Mouse (Mus musculus) thymus, adult 2 months (tissue): ENCODE data around the gene Smarca2. TPM values are rescaled to one million over a fixed set of nuclear protein-coding genes. Genes with fewer than 3 reads are reported as not detected.
A peak's percentile ranks its signal among the peaks of the same experiment; 100 is the strongest.
"Not testable (repeated sequence)": the region's sequence is repeated elsewhere in the genome, so short reads cannot be mapped to it uniquely, and the experiment has no call there.

Experiments
- DNase-seq: peaks from one replicate; pipeline ENCODE4 v3.0.0; 2021
- H3K27ac ChIP-seq: fragments of 200-500 bp; 2 replicates; pipeline ENCODE4 v1.5.1; 2012; ENCODE audit warnings: low read length, control low read depth; ENCODE audit not compliant: control insufficient read depth, insufficient read depth
- H3K27me3 ChIP-seq: fragments of 200-500 bp; 2 replicates; pipeline ENCODE4 v1.6.1; 2012; ENCODE audit warnings: mild to moderate bottlenecking, low read length, moderate library complexity, mixed read lengths; ENCODE audit not compliant: control insufficient read depth, insufficient read depth
- H3K36me3 ChIP-seq: fragments of 200-500 bp; 2 replicates; pipeline ENCODE4 v1.6.1; 2012; ENCODE audit warnings: mild to moderate bottlenecking, low read length, moderate library complexity; ENCODE audit not compliant: control insufficient read depth, insufficient read depth
- H3K4me1 ChIP-seq: fragments of 200-500 bp; replicated peaks from 2 replicates; pipeline ENCODE4 v1.6.1; 2012; ENCODE audit warnings: low read length; ENCODE audit not compliant: control insufficient read depth, insufficient read depth
- H3K4me3 ChIP-seq: fragments of 200-500 bp; 2 replicates; pipeline ENCODE4 v1.5.1; 2012; ENCODE audit warnings: mild to moderate bottlenecking, low read length, control low read depth, moderate library complexity; ENCODE audit not compliant: control insufficient read depth, insufficient read depth
- CTCF ChIP-seq: fragments of 200-500 bp; IDR thresholded peaks from 2 replicates; pipeline ENCODE4 v1.5.1; 2012; ENCODE audit warnings: mild to moderate bottlenecking, control low read depth, low read length, moderate library complexity, borderline replicate concordance; ENCODE audit not compliant: control insufficient read depth, poor library complexity, insufficient read depth; ENCODE audit errors: extremely low read depth
- POLR2A ChIP-seq: fragments of 200-500 bp; IDR thresholded peaks from 2 replicates; pipeline ENCODE4 v1.6.1; 2012; ENCODE audit warnings: mild to moderate bottlenecking, low read length, control low read depth, moderate library complexity; ENCODE audit not compliant: control insufficient read depth, poor library complexity, insufficient read depth; ENCODE audit errors: extremely low read depth
- WGBS: fragments of 180-500 bp; shearing (Covaris S2); methylation state at CpG from one replicate; pipeline ENCODE4 v1.1.7; 2018; 5-methylcytosine and 5-hydroxymethylcytosine counted together
- polyA plus RNA-seq: library from polyadenylated mRNA; depleted of rRNA; stranded (reverse); fragments of >200 nt; gene quantifications from 2 replicates; pipeline ENCODE4 v1.2.3, GENCODE M21; 2012

Smarca2 gene
- polyA plus RNA-seq, 1 experiment: 38.9 TPM

DNA sequence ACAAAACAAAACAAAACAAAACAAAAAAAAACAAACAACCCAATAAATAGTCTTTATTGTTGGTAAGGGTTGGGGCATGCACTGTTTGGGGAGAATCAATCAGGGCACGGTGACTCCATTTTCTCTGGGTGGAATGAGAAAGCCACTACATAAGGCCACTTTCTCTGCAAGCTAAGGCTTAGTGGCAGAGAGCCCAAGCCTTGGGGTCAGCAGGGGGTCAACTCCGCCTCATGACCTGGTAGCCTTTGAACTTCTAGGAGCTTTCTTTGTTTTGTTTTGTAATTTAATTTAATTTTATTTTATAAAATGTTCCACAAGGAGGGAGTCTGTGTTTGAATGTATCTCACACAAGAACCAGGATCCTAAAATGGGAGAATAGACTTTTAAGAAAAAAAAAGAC lies 128.2 kb downstream of the Smarca2 start:
- TF ChIP-seq CTCF (no peak), POLR2A (no peak)
- peaks cover 3% of the 10 kb centered on the region for H3K4me1 ChIP-seq
- H3K27ac ChIP-seq: no peak overlapping the region
- H3K4me3 ChIP-seq: no peak overlapping the region
- H3K27me3 ChIP-seq: no peaks in the 10 kb centered on the region
- WGBS: 92% methylated on average over 2 of the region's 2 CpGs
- H3K36me3 ChIP-seq: no peaks in the 10 kb centered on the region
- DNase-seq: no peak

DNA sequence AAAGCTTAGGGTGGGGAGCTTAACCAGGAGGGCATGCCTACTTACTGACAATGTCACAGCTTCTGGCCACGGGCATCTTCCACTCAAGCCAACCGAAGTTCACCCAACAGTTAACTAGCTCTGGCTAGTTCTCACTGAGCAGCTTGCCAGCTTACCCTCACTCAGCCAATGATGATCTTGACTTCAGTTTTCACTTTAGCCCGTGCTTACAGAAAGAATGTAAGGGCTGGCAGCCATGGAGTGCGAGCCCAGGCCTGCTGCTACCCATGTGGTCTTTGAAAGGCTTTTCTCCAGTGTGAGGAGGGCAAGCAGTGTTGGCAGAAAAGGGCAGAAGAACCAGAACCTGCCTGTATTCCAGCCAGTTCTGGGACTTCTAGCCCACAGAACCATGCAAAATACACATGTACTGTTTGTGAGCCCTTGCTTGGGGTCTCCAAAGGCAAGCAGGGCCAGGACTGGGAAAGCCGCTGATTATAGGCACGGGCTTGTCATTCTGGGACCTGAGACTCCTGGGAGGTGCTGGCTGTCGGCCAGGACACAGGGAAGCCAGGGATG lies 128.8 kb downstream of the Smarca2 start:
- Histone ChIP-seq H3K36me3 (no peaks in the 10 kb centered on the region), H3K27ac (no peak overlapping the region), H3K27me3 (no peaks in the 10 kb centered on the region), H3K4me1 (no peaks in the 10 kb centered on the region), H3K4me3 (no peak overlapping the region)
- 90% methylated on average over 7 of the region's 7 CpGs for WGBS
- no peak for DNase-seq
- TF ChIP-seq CTCF: no peak
- TF ChIP-seq POLR2A: no peak

DNA sequence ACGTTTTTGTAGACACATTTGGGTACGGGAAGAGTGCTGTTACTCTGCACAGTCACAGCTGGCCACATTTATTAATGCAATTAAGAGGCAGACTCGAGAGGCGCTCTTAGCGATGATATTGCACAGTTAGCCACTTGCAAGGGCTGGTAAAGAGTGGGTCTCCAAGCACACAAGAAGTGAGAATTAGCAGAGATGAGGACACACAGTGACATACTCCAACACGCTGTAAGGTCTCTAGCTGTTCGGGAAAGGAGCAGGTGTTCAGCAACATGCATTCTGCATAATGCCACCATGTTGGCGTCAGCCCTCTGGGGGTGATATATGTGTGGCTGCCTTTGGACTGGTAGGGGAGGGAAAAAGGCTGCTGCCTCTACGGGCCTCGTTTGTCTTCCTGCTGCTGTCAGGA lies 129.9 kb downstream of the Smarca2 start:
- no peaks in the 10 kb centered on the region for H3K4me1 ChIP-seq
- no peak overlapping the region for H3K4me3 ChIP-seq
- H3K27me3 ChIP-seq: no peaks in the 10 kb centered on the region
- no peaks in the 10 kb centered on the region for H3K36me3 ChIP-seq
- H3K27ac ChIP-seq: no peak overlapping the region
- no peak for TF ChIP-seq POLR2A
- WGBS: 85% methylated on average over 10 of the region's 10 CpGs
- DNase-seq: no peak

DNA sequence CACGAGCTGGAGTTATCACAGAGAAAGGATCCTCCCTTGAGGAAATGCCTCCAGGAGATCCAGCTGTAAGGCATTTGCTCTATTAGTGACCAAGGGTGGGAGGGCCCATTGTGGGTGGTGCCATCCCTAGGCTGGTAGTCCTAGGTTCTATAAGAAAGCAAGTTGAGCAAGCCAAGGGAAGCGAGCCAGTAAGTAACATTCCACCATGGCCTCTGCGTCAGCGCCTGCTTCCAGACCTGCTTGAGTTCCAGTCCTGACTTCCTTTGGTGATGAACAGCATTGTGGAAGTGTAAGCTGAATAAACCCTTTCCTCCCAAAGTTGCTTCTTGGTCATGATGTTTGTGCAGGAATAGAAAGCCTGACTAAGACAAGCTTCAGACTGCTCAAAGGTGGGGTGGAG lies 140.2 kb downstream of the Smarca2 start:
- 99% methylated on average over 4 of the region's 4 CpGs for WGBS
- not testable (repeated sequence) for H3K27me3 ChIP-seq, DNase-seq, H3K27ac ChIP-seq, H3K4me3 ChIP-seq, H3K4me1 ChIP-seq, H3K36me3 ChIP-seq

DNA sequence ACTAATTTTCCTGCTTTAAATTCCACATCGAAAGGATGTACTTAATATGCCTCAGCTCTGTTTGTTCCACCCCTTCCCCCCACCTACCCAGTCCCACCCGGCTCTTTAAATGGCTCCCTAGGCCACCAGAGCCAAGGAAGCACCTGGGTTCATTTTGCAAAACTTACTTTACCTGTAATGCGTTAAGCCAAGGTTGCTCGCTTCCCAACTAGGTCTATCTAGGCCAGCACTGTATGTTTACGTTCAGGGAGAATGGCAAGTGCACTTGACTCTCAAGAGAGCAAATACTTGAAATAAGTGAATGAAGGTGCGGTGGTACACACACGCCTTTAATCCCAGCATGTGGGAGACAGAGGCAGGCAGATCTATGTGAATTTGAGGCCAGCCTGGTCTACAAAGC lies 140.7 kb downstream of the Smarca2 start:
- H3K27ac ChIP-seq: no peak overlapping the region
- H3K27me3 ChIP-seq: no peaks in the 10 kb centered on the region
- no peak overlapping the region for H3K4me3 ChIP-seq
- TF ChIP-seq POLR2A (no peak), CTCF (no peak)
- 97% methylated on average over 7 of the region's 7 CpGs for WGBS
- H3K36me3 ChIP-seq: no peaks in the 10 kb centered on the region
- peaks cover 7% of the 10 kb centered on the region for H3K4me1 ChIP-seq
- no peak for DNase-seq

DNA sequence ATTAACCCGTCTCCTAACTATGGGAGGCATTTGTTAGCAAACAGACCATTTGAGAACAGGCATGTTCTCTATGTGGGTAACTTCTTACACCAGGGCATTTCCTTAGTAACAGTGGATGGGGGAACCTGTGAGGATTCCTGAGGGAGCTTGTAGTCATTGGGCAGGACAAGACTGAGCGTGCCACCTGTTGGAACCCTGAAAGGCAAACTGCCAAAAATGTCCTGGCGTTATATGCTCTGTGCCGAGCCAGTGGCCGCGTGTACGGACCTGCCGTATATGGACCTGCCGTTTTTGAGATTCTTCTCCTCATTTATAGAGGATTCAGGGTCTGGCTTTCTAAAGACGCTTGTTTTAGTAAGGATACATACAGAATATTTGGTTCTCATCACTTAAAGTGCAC lies 141.4 kb downstream of the Smarca2 start:
- Histone ChIP-seq H3K4me3 (no peak overlapping the region), H3K27ac (no peak overlapping the region; the same call in 1 of the 2 replicates), H3K27me3 (no peaks in the 10 kb centered on the region), H3K36me3 (no peaks in the 10 kb centered on the region), H3K4me1 (peaks cover 7% of the 10 kb centered on the region)
- DNase-seq: no peak
- WGBS: 93% methylated on average over 10 of the region's 10 CpGs
- TF ChIP-seq POLR2A (no peak), CTCF (no peak)

DNA sequence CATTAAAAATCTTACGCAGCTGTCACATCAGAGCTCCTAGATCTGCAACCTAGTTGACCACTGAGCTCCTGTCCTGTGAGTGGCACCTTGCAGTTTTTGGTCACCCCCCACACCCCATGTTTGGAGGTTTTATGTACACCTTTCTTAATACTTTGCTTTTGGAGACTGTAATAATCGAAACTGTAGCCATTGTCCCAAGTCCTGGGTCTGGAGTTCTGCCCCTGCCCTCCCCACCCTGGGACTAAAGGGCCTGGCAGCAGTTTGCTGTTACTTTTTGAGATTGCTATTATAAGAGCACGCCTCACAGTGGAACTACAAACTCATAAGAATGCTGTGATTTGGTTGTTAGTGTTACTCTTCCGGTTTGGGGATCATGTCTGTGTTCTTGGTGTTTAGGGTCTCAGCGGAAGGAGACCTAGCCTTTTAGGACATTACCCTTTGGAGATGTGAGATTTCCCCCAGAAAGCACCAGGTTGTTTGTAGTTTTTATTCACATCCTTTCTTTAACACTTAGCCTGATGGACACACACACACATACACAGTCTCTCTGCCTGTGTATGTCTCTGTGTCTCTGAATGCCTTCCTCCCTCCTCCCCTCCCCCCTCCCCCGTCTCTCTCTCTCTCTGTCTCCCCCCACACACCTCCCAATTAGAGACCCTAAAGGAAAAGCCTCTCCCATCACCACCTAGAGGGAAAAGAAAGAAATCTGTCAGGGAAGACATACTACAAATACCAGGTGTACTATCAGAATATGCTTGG lies 142.0 kb downstream of the Smarca2 start:
- H3K36me3 ChIP-seq: no peaks in the 10 kb centered on the region
- DNase-seq: no peak
- WGBS: 42% methylated on average over 6 of the region's 6 CpGs
- peak overlapping the region; percentile 76 for H3K27ac ChIP-seq
- no peaks in the 10 kb centered on the region for H3K27me3 ChIP-seq
- H3K4me3 ChIP-seq: no peak overlapping the region
- H3K4me1 ChIP-seq: peaks cover 7% of the 10 kb centered on the region
- no peak for TF ChIP-seq CTCF
- TF ChIP-seq POLR2A: no peak
